Mouse (Mus musculus) 416B (cell line): ENCODE results near the gene Tmsb15b1.
"Not testable (repeated sequence)": the region's sequence is repeated elsewhere in the genome, so short reads cannot be mapped to it uniquely, and the experiment has no call there.

Experiments
- DNase-seq: peaks from one replicate; pipeline ENCODE4 v3.0.0; 2011; ENCODE audit warnings: low read depth

Gene Tmsb15b1

DNA sequence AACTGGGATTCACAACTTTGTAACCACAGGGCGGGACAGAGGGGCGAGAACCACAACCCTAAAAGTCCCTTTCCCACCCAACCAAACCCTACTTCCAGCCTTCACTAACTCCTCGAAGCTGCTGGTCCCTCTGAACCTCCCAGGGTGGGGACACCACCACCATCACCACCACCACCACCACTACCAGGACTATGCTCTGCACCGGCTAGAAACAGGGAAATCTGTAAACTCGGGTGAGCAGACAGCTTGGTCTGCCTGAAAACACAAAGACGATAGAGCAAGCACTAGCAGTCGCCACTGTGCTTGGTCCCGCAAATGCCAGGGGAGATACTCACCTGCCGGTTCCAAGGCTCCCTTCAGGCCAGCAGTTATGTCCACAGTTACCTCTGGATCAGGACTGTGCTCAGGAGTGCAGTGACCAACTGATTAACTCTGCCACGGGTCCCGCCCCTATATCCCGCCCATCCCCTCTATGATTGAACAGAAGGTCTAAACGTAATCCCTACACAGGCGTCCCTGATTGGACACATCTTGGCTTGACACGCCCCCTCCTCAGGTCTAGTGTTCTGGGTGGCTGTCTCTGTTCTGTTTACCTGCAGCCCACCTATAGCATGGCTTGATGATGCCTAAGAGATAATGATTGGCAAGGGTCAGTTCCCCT, at the start of gene Tmsb15b1, which contains the start of gene Tmsb15l:
Gene Tmsb15b1 (minus strand): TSS at position 451 of the 661 bp plus-strand sequence.
Gene Tmsb15l (minus strand): TSS at position 446 of the 661 bp plus-strand sequence.
- DNase-seq: no peak

DNA sequence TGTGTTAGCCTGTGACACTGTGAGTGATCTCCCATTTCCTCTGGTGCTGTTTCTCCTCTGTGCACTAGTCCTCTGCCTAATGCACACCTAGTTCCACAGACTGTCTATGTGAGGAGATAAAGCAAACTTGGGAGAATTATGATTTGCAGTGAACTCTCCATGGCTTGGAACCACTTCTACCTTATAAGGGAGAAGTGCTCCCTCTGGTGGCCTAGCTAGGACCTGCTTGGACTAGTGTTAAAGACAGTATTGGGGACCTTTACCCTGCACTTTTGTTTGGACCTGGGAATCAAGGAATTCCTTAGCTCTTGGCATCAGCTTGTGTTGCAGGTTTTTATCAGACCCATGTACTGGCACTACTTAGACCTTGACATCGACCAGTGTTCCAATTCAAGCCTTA, 42.6 kb upstream of the Tmsb15b1 start:
- DNase-seq: peak; percentile 65

GRCm38 (mm10) chrX:137017668-137018067, 41.0 kb upstream of the Tmsb15b1 start:
- peak; percentile 14 for DNase-seq

- DNase-seq: peak; percentile 79
These were observed 38.5 kb upstream of the Tmsb15b1 start for GRCm38 (mm10) chrX:137015099-137015709.

- DNase-seq: no peak
These were observed 19.6 kb upstream of the Tmsb15b1 start for GRCm38 (mm10) chrX:136996256-136996655.

DNA sequence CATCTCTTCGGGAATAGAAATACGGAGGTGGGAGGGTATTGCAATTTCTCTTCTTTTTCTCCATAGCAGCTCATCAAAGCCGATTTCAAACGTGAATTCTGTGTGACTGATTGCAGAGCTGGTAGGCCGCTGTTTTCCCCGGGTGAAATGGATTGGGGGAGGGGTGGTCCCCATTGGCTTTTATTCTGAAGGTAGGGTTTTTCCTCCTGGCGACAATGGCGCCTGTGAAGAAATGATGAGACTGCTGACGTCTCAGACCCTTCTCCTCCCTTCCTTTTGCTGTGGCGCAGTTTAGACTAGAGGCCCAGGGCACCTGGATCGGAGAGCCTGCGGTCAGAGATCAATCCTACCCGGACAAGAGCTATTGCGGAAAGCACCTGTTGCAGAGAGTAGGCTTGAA, 17.0 kb upstream of the Tmsb15b1 start:
- no peak for DNase-seq

GRCm38 (mm10) chrX:136992978-136993547, 16.4 kb upstream of the Tmsb15b1 start, which contains the start of gene Zcchc18:
TSS of gene Zcchc18 (plus strand) at chrX:136993155.
- DNase-seq: no peak

- no peak for DNase-seq
These were observed 15.7 kb upstream of the Tmsb15b1 start for GRCm38 (mm10) chrX:136992191-136992965.

GRCm38 (mm10) chrX:136991274-136991673, 14.6 kb upstream of the Tmsb15b1 start:
- DNase-seq: no peak

DNA sequence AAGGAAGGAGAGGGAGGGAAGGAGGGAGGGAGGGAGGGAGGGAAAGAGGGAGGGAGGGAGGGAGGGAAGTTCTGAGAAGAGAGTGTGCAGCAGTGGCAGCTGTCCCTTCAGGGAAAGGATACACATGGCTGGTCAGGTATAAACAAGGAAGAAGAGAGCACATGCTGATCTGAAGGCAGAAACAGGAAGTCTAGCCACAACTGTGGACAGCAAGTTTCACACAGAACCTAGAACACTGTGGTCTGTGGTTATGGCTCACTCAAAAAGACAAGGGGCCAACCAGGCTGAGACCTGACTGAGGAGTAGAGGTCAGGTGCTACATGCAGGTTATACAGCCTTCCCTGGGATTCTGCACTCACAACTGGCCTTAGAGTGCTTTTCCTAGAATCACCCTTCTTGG, 9.4 kb upstream of the Tmsb15b1 start:
- DNase-seq: peak; percentile 77

- peak; percentile 28 for DNase-seq
These were observed 1.9 kb upstream of the Tmsb15b1 start for GRCm38 (mm10) chrX:136978616-136979015.

- DNase-seq: not testable (repeated sequence)
These were observed 1.3 kb downstream of the Tmsb15b1 start, which contains the start of gene Tmsb15b2 for GRCm38 (mm10) chrX:136975397-136975796. TSS of gene Tmsb15b2 (minus strand) at chrX:136975497.

DNA sequence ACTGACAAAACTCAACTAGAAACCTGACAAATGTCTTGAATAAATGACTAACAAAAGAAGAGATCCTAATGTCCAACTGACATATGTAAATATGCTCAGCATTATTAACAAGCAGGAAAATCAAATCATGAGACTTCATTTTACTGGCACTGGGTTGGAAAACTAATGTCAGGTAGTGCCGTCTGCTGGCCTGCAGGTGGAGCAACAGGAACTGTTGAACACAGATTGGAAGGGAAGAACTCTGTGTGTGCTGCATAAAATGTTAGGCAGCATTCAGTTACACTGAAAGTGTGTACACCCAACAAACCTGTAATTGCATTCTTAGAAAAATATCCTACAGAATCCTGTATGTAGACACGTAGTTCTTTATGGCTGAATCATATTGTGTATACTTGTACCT, 17.0 kb downstream of the Tmsb15b1 start:
- peak; percentile 18 for DNase-seq

GRCm38 (mm10) chrX:136958300-136958699, 18.4 kb downstream of the Tmsb15b1 start:
- DNase-seq: not testable (repeated sequence)

DNA sequence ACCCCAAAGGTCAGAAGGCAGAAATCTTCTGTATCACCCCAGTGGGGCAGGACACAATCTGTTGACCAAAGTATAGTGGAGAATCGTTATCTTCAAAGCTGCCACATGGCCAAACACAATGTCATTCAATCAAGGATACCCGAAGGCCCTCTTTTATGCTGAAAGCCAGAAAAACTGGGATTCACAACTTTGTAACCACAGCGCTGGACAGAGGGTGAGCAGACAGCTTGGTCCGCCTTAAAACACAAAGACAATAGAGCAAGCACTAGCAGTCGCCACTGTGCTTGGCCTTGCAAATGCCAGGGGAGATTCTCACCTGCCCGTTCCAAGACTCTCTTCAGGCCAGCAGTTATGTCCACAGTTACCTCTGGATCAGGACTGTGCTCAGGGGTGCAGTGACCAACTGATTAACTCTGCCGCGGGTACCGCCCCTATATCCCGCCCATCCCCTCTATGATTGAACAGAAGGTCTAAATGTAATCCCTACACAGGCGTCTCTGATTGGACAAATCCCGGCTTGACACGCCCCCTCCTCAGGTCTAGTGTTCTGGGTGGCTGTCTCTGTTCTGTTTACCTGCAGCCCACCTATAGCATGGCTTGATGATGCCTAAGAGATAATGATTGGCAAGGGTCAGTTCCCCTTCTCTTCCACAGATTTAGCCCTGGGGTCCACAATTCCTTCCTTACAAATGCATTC, 18.9 kb downstream of the Tmsb15b1 start:
- not testable (repeated sequence) for DNase-seq

DNA sequence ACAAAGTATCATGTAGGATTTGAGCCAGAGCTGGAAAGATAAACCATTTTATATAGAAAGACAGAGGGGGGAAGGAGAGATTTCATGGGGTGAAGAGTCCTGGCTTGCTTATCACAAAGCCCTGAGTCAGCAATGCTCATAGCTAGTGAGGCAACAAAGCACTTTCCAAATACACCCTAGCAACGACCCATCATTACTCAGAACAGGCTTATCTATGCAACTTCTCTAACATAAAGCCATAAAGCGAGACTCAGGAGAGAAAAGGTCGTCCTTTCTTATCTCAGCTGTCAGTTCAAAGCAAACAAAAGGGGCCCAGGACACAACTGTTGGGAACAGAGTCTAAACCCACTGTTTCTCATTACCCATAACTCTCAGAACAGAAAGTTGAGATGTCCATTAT, 38.7 kb downstream of the Tmsb15b1 start:
- no peak for DNase-seq

- no peak for DNase-seq
These were observed 49.6 kb downstream of the Tmsb15b1 start, which contains the start of gene H2bfm for GRCm38 (mm10) chrX:136927031-136927430. TSS of gene H2bfm (plus strand) at chrX:136927325.

DNA sequence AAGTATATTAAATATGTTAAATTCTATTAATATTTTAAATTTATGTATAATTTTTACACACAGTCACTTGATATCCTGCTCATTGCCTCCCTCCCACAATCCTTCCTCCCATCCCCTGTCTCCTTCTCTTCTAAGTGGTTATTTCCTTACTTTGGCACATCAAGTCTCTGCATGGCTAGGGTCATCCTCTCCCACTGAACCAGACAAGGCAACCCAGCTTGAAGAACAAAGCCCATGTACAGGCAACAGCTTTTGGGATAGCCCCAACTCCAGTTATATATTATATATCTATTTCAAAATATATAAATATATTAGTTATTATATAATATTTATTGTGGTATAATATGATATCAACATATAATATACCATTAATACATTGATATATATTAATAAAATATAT, 50.8 kb downstream of the Tmsb15b1 start:
- DNase-seq: no peak
